Mouse (Mus musculus): ENCODE measurements around the gene Uba1y. TPM values are rescaled to one million over a fixed set of nuclear protein-coding genes. Genes with fewer than 3 reads are reported as not detected.
"Not testable (repeated sequence)": the region's sequence is repeated elsewhere in the genome, so short reads cannot be mapped to it uniquely, and the experiment has no call there.

Uba1y gene
- not detected for total RNA-seq (2021)
- long read RNA-seq, experiment 1, result 0 reads
- long read RNA-seq, experiment 2, result 0 reads

DNA sequence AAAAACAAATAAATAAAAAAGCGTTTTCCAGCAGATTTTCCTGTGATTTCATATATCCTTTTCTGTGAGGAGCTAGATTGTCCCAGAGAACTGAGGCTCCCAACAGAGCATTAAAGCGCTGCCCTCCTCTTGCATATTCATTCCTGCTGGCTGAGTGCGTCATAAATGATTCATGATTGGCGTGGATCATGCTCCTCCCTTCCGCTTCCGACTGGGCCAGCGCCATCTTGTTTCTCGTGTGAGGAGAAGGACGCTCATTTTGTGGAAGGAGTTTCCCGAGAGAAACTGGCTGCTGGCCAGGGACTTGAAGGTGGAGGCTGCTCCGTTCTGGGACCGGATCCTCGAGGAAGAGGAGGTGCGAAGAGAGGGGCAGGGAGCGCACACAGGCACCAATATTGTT is at the start of gene Uba1y:
Gene Uba1y (plus strand): TSS at position 254 of the 400 bp plus-strand sequence.
- DNase-seq (ENCODE audit: low spot score in 2 of 2), result no peak

DNA sequence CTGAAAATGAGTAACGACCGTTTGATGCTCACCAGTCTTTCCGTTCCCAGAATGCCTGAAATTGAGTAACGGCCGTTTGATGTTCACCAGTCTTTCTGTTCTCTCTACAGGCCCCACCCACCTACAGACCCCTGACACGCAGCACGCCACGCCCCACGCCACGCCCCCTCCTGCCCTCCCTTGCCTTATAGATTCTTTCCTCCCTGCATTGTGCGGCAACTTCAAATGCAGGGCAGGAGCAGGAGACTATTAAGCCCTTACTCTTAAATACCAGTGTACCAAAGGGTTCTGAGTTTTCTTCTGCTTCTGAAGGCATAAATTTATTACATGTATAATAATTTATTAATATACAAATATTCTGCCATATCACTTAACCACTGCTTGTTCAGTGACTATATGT is 21.1 kb upstream of the Uba1y start, which contains the start of gene Zfy1:
Gene Zfy1 (minus strand): TSS at position 101 of the 400 bp plus-strand sequence.
- DNase-seq (ENCODE audit: low spot score in 2 of 2), result not testable (repeated sequence)

DNA sequence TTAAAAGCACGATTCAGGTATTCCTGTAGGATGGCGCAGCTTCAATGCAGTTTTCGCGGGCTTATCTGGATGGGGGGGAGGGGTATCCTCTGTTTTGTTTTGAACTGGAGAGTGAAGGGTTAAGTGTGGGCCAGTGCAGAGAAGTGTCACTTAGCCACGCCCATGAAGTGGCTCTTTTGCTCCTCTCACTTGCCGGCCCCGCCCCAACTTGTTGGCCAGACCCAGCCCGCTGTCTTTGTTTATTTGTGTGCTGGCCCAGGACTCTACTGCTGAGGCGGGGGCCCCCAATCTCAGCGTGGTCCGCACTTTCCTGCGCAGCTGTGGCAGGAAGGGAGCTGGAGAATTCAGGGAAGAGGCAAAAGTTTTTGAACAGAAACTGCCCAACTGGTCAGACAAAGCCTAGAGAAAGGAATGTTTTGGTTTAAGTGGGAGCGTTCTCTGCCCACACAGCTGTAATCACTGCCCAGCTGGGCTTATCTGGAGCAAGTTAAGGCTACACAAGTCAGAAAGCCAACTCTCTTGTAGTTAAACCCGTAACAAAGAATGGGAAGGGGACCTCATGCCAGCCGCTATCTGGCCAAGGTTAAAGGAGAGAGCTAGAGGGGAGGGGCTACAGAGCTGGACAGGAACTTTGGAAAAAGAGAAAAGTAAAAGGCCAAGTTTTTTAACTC is 9.3 kb upstream of the Uba1y start:
- peak in 1 of 2 experiments; percentile 34 for DNase-seq (ENCODE audit: low spot score in 2 of 2)

DNA sequence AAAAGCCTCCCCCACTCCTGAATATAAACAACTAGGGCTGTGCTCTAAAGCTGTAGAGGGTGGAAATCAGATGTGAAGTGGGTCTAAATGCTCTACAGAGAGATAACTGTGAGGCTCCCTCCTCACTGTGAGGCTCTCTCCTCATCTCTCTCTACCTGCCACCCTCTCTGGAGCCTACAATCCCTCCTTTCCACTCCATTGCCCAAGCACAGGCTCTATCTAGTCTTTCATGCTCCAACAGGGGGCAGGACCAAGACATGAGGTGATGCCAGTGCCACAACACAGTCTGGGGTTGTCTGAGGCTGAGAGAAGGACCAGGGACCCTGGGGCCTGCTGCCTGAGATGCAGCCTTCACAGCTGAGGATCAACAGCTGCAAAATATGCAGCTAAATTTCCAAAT is 54.0 kb downstream of the Uba1y start:
- no peak for DNase-seq (ENCODE audit: low spot score in 2 of 2)

DNA sequence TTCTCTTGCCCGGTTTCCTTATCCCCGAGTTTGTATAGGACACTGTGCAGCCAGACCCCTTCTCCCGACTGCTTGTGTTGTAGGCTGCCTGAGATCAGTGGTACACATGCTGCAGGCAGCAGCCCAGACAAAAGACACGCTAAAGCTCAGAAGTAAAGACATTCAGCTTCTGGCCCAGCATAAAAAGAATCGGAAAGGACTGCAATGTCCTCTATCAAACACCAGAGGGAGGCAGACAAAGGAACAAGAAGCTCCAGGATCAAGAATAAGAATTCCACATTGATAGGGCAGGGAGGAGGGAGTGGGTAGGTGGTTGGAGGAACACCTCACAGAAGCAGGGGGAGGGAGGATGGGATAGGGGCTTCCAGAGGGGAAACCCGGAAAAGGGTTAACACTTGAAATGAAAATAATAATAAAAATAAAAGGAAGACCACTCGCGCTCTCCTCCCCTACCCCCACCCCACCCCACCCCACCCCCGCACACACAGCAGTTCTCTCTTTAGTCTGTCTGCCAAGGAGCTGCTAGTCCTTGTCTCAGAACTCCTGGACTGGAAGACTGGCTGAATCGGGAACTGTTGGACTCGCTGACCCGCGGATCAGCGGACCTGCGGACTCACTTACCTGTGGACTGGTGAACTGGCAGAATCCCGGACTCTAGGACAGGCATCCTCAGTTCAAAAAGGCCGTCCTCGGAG is 54.6 kb downstream of the Uba1y start:
- DNase-seq (ENCODE audit: low spot score in 2 of 2), result no peak

Other genes with a start within 250 kb of the Uba1y start
- gene Zfy1, start 21.2 kb upstream of the Uba1y start, total RNA-seq (2021), result not detected
- gene Kdm5d, start 79.1 kb downstream of the Uba1y start, total RNA-seq (2021), result 10 to 100 TPM in 1 of 2 experiments, not detected in 1; 11.4 TPM
- gene Eif2s3y, start 191.9 kb downstream of the Uba1y start, total RNA-seq (2021), result 10 to 100 TPM in 1 of 2 experiments, not detected in 1; 72.5 TPM

Measured in gastrocnemius, postnatal 4 days (tissue).